Mouse (Mus musculus) MEL (cell line): ENCODE data around the gene Josd1. TPM values are rescaled to one million over a fixed set of nuclear protein-coding genes. Genes with fewer than 3 reads are reported as not detected.

Experiments
- DNase-seq: peaks from one replicate; pipeline ENCODE4 v3.0.0; 2011; ENCODE audit warnings: low read depth, low spot score
- H3K27ac ChIP-seq: 2 replicates; pipeline ENCODE4 v1.5.1; 2012; ENCODE audit warnings: low read depth, mild to moderate bottlenecking, control low read depth, low read length, moderate library complexity; ENCODE audit not compliant: control insufficient read depth
- H3K27me3 ChIP-seq, 2 experiments: fragments of 150-350 bp in 1 of 2; sonication (generic) in 1 of 2; 2 replicates each; pipeline ENCODE4 v1.6.1; 2012; ENCODE audit warnings: low read length in 2 of 2, mild to moderate bottlenecking in 2 of 2, improper control_type of control experiment in 1 of 2, moderate library complexity in 1 of 2; ENCODE audit not compliant: insufficient read depth in 2 of 2, control insufficient read depth in 1 of 2
- H3K36me3 ChIP-seq, 2 experiments: 2 replicates each; pipeline ENCODE4 v1.6.1; 2012 to 2014; ENCODE audit warnings: low read length in 2 of 2, improper control_type of control experiment in 1 of 2, inconsistent platforms in 1 of 2, mild to moderate bottlenecking in 1 of 2; ENCODE audit not compliant: insufficient read depth in 2 of 2, control insufficient read depth in 1 of 2
- H3K4me1 ChIP-seq, 2 experiments: fragments of 150-350 bp in 1 of 2; sonication (generic) in 1 of 2; 2 replicates each; pipeline ENCODE4 v1.6.1; 2012; ENCODE audit warnings: low read length in 2 of 2, improper control_type of control experiment in 1 of 2, mild to moderate bottlenecking in 1 of 2; ENCODE audit not compliant: insufficient read depth in 2 of 2, control insufficient read depth in 1 of 2
- H3K4me3 ChIP-seq, 2 experiments: fragments of 150-350 bp in 1 of 2; sonication (generic) in 1 of 2; 2 replicates each; pipeline ENCODE4 v1.5.1; 2012; ENCODE audit warnings: low read depth in 2 of 2, low read length in 2 of 2, mild to moderate bottlenecking in 2 of 2, moderate library complexity in 2 of 2, control low read depth in 1 of 2, improper control_type of control experiment in 1 of 2; ENCODE audit not compliant: control insufficient read depth in 1 of 2, insufficient read depth in 1 of 2
- H3K79me2 ChIP-seq: 2 replicates; pipeline ENCODE4 v1.6.1; 2012; ENCODE audit warnings: mild to moderate bottlenecking, low read length, moderate library complexity; ENCODE audit not compliant: control insufficient read depth, poor library complexity, insufficient read depth
- H3K9ac ChIP-seq: 2 replicates; pipeline ENCODE4 v1.6.1; 2012; ENCODE audit warnings: low read depth, mild to moderate bottlenecking, control low read depth, low read length, moderate library complexity; ENCODE audit not compliant: control insufficient read depth, poor library complexity, severe bottlenecking
- H3K9me3 ChIP-seq: fragments of 150-350 bp; sonication (generic); replicated peaks from 2 replicates; pipeline ENCODE4 v1.6.1; 2012; ENCODE audit warnings: mild to moderate bottlenecking, low read length, improper control_type of control experiment, moderate library complexity; ENCODE audit not compliant: insufficient read depth
- BHLHE40 ChIP-seq: IDR thresholded peaks from 2 replicates; pipeline ENCODE4 v1.6.1; 2012; ENCODE audit warnings: low read depth, mild to moderate bottlenecking, inconsistent platforms, low read length, improper control_type of control experiment, borderline replicate concordance
- CHD2 ChIP-seq: IDR thresholded peaks from 2 replicates; pipeline ENCODE4 v1.6.1; 2011; ENCODE audit warnings: low read length, improper control_type of control experiment
- GATA1 ChIP-seq: IDR thresholded peaks from 2 replicates; pipeline ENCODE4 v1.6.1; 2011; ENCODE audit warnings: low read depth, low read length, improper control_type of control experiment
- HCFC1 ChIP-seq: IDR thresholded peaks from 2 replicates; pipeline ENCODE4 v1.6.1; 2012; ENCODE audit warnings: low read depth, mild to moderate bottlenecking, inconsistent platforms, low read length, improper control_type of control experiment, moderate library complexity
- JUND ChIP-seq: IDR thresholded peaks from 2 replicates; pipeline ENCODE4 v1.6.1; 2011; ENCODE audit warnings: low read depth, mild to moderate bottlenecking, improper control_type of control experiment, low read length
- KAT2A ChIP-seq: conservative IDR thresholded peaks from 2 replicates; pipeline ENCODE4 v1.6.1; 2012; ENCODE audit warnings: low read depth, low read length, improper control_type of control experiment, inconsistent platforms
- MAFK ChIP-seq: IDR thresholded peaks from 2 replicates; pipeline ENCODE4 v1.6.1; 2011; ENCODE audit warnings: low read depth, mild to moderate bottlenecking, low read length, improper control_type of control experiment, borderline replicate concordance
- MAX ChIP-seq: IDR thresholded peaks from 2 replicates; pipeline ENCODE4 v1.6.1; 2011; ENCODE audit warnings: low read length, improper control_type of control experiment
- MXI1 ChIP-seq: IDR thresholded peaks from 2 replicates; pipeline ENCODE4 v1.6.1; 2011; ENCODE audit warnings: mild to moderate bottlenecking, low read depth, low read length, improper control_type of control experiment
- NELFE ChIP-seq: IDR thresholded peaks from 2 replicates; pipeline ENCODE4 v1.6.1; 2011; ENCODE audit warnings: low read depth, low read length, improper control_type of control experiment
- RCOR1 ChIP-seq: IDR thresholded peaks from 2 replicates; pipeline ENCODE4 v1.6.1; 2012; ENCODE audit warnings: low read depth, mild to moderate bottlenecking, inconsistent platforms, low read length, improper control_type of control experiment
- TAL1 ChIP-seq: IDR thresholded peaks from 2 replicates; pipeline ENCODE4 v1.6.1; 2012; ENCODE audit warnings: mild to moderate bottlenecking, inconsistent platforms, low read length, moderate library complexity, mixed read lengths
- TCF12 ChIP-seq: IDR thresholded peaks from 2 replicates; pipeline ENCODE4 v1.6.1; 2014; ENCODE audit warnings: low read depth, mild to moderate bottlenecking, inconsistent platforms, low read length, improper control_type of control experiment, moderate library complexity
- USF1 ChIP-seq: IDR thresholded peaks from 2 replicates; pipeline ENCODE4 v1.6.1; 2014; ENCODE audit warnings: low read depth, mild to moderate bottlenecking, inconsistent platforms, low read length, improper control_type of control experiment, moderate library complexity
- ZC3H11A ChIP-seq: IDR thresholded peaks from 2 replicates; pipeline ENCODE4 v1.6.1; 2012; ENCODE audit warnings: low read depth, mild to moderate bottlenecking, inconsistent platforms, low read length, improper control_type of control experiment
- ZKSCAN1 ChIP-seq: IDR thresholded peaks from 2 replicates; pipeline ENCODE4 v1.6.1; 2012; ENCODE audit warnings: low read depth, mild to moderate bottlenecking, inconsistent platforms, low read length, improper control_type of control experiment, moderate library complexity
- polyA plus RNA-seq, 2 experiments: library from polyadenylated mRNA; stranded (reverse) in 1 of 2; unstranded in 1 of 2; fragments of >175 nt in 1 of 2; fragments of >200 nt in 1 of 2; gene quantifications; 2 replicates each; pipeline versions ENCODE4 v1.2.1 to v1.2.4; 2012; ENCODE audit warnings: low replicate concordance in 2 of 2, low read depth in 1 of 2; ENCODE audit not compliant: insufficient read length in 2 of 2, insufficient read depth in 1 of 2, missing spikeins in 1 of 2
- total RNA-seq: library from RNA; depleted of rRNA; stranded (reverse); fragments of 300-350 nt; gene quantifications from 2 replicates; pipeline ENCODE4 v1.2.3, GENCODE M21; 2012; rRNA removed

Gene Josd1
- total and polyA plus RNA-seq, 3 experiments = 46.5 to 47.2 TPM; not detected in 1

GRCm38 (mm10) chr15:79630471-79630870 is 57.2 kb downstream of the Josd1 start:
- Histone ChIP-seq H3K79me2 (no peaks in the 10 kb centered on the region), H3K4me3 (no peak overlapping the region), H3K27ac (no peak overlapping the region), H3K9me3 (no peaks in the 10 kb centered on the region), H3K9ac (no peak overlapping the region), H3K4me1 (no peaks in the 10 kb centered on the region), H3K27me3 (no peaks in the 10 kb centered on the region; a peak in 1 of 4 replicates), H3K36me3 (no peaks in the 10 kb centered on the region)
- DNase-seq = no peak
- TF ChIP-seq TAL1 (no peak), GATA1 (no peak), MAFK (no peak), ZKSCAN1 (no peak), BHLHE40 (no peak), CHD2 (no peak), ZC3H11A (no peak), KAT2A (no peak), TCF12 (no peak), NELFE (no peak), JUND (no peak), RCOR1 (no peak), HCFC1 (no peak), MAX (no peak), MXI1 (no peak), USF1 (no peak)

Other genes starting within 250 kb of the Josd1 start
- 28.5 and 33.3 TPM in 2 replicates for gene Csnk1e, start 232.4 kb downstream of the Josd1 start, total RNA-seq
- 10 to 100 TPM in 1 of 2 experiments, not detected in 1; 58.1 TPM for gene Csnk1e, start 232.4 kb downstream of the Josd1 start, polyA plus RNA-seq
- gene Kcnj4, start 182.7 kb downstream of the Josd1 start, total RNA-seq = not detected in 2 replicates
- gene Kcnj4, start 182.7 kb downstream of the Josd1 start, polyA plus RNA-seq = under 1 TPM in 1 of 2 experiments, not detected in 1; 0.07 TPM
- 12.6 and 14.5 TPM in 2 replicates for gene Kdelr3, start 171.5 kb downstream of the Josd1 start, total RNA-seq
- gene Kdelr3, start 171.5 kb downstream of the Josd1 start, polyA plus RNA-seq = 10 to 100 TPM in 1 of 2 experiments, not detected in 1; 32.2 TPM
- gene Ddx17, start 141.2 kb downstream of the Josd1 start, total RNA-seq = 100 and 115 TPM in 2 replicates
- 100 to 1,000 TPM in 1 of 2 experiments, 10 to 100 TPM in 1; 85.4 to 148 TPM for gene Ddx17, start 141.2 kb downstream of the Josd1 start, polyA plus RNA-seq
- not detected in 2 replicates for gene Dmc1, start 82.8 kb downstream of the Josd1 start, total RNA-seq
- gene Dmc1, start 82.8 kb downstream of the Josd1 start, polyA plus RNA-seq = not detected
- gene Fam227a, start 29.0 kb downstream of the Josd1 start, total RNA-seq = 0.35 and 0.39 TPM in 2 replicates
- under 1 TPM in 1 of 2 experiments, not detected in 1; 0.60 TPM for gene Fam227a, start 29.0 kb downstream of the Josd1 start, polyA plus RNA-seq
- gene Cby1, start 28.7 kb downstream of the Josd1 start, total RNA-seq = 29.6 and 34.3 TPM in 2 replicates
- 10 to 100 TPM in 1 of 2 experiments, not detected in 1; 56.2 TPM for gene Cby1, start 28.7 kb downstream of the Josd1 start, polyA plus RNA-seq
- gene Tomm22, start 17.1 kb downstream of the Josd1 start, total RNA-seq = 161 and 174 TPM in 2 replicates
- gene Tomm22, start 17.1 kb downstream of the Josd1 start, polyA plus RNA-seq = 100 to 1,000 TPM; 281 to 829 TPM
- 41.9 and 50.3 TPM in 2 replicates for gene Gtpbp1, start 2.9 kb upstream of the Josd1 start, total RNA-seq
- gene Gtpbp1, start 2.9 kb upstream of the Josd1 start, polyA plus RNA-seq = 10 to 100 TPM in 1 of 2 experiments, not detected in 1; 92.2 TPM
- gene Sun2, start 54.6 kb upstream of the Josd1 start, total RNA-seq = 4.3 and 5.2 TPM in 2 replicates
- gene Sun2, start 54.6 kb upstream of the Josd1 start, polyA plus RNA-seq = 10 to 100 TPM in 1 of 2 experiments, not detected in 1; 10.6 TPM
- 14.7 and 19.5 TPM in 2 replicates for gene Dnal4, start 89.9 kb upstream of the Josd1 start, total RNA-seq
- gene Dnal4, start 89.9 kb upstream of the Josd1 start, polyA plus RNA-seq = 10 to 100 TPM in 1 of 2 experiments, not detected in 1; 30.0 TPM
- 0.03 and 0.04 TPM in 2 replicates for gene Nptxr, start 116.8 kb upstream of the Josd1 start, total RNA-seq
- under 1 TPM in 1 of 2 experiments, not detected in 1; 0.33 TPM for gene Nptxr, start 116.8 kb upstream of the Josd1 start, polyA plus RNA-seq
- 0.23 TPM in 1 of 2 replicates, not detected in the other for gene Npcd, start 146.3 kb upstream of the Josd1 start, total RNA-seq
- not detected for gene Npcd, start 146.3 kb upstream of the Josd1 start, polyA plus RNA-seq
- gene Cbx6, start 146.8 kb upstream of the Josd1 start, total RNA-seq = 21.7 and 25.1 TPM in 2 replicates
- gene Cbx6, start 146.8 kb upstream of the Josd1 start, polyA plus RNA-seq = 10 to 100 TPM in 1 of 2 experiments, not detected in 1; 43.6 TPM
- 17.2 and 22.2 TPM in 2 replicates for gene Apobec3, start 203.7 kb upstream of the Josd1 start, total RNA-seq
- gene Apobec3, start 203.7 kb upstream of the Josd1 start, polyA plus RNA-seq = 10 to 100 TPM in 1 of 2 experiments, not detected in 1; 38.6 TPM